Mouse (Mus musculus): Measurements from ENCODE around the gene Nae1.

The Nae1 gene

DNA sequence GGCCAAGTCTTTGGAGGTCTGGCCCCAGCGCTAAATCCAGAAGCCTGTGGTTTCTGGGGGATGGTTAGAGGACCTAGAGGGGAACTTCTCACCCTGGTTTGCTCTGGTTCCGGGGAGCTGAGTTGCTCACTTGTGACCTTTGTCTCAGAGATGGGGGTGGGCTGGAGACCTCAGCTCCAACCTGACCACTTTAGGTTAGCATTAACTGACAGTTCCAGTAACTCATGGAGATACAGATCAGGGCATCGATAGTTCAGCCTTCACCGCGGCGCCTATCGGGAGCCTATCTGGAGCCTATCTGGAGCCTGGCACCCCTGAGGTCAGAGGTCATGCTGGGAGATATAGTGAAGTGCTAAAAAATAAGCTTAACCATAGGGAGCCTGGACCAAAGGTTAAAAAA is 22.8 kb upstream of the Nae1 start:
- Histone ChIP-seq H3K36me3 (ENCODE audit: insufficient read depth, low read length) (no peaks in the 10 kb centered on the region), H3K9me3 (ENCODE audit: low read length) (no peaks in the 10 kb centered on the region), H3K4me1 (replicated peaks; ENCODE audit: low read depth, low read length) (no peaks in the 10 kb centered on the region), H3K4me3 (replicated peaks; ENCODE audit: low read length) (no peak overlapping the region), H3K27me3 (ENCODE audit: insufficient read depth, low read length) (peaks cover 31% of the 10 kb centered on the region)
- TF ChIP-seq NANOG (IDR thresholded peaks at IDR 0.05; ENCODE audit: borderline replicate concordance, low read length) (no peak), CTCF (conservative IDR thresholded peaks at IDR 0.05; ENCODE audit: low read length) (no peak), POU5F1 (IDR thresholded peaks at IDR 0.05; ENCODE audit: borderline replicate concordance, low read length) (no peak)

DNA sequence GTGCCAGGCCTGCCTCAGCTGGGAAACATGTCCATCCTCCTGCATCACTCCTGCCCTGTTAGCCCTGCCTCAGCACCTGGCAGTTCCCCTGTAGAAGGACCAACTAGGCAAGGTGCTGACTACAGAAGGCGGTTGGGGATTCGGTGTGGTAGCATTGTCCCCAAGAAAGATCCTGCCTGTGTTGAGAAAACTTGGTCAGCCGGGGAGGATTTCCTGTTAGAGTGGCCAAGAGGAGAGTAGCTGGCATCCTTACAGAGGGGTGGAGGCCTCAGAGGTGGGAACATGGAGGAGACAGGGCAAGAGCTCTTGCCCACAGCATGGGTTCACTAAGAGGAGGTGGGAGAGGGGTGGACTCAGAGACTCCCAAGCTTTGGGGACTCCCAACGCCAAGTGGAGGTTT is 20.8 kb upstream of the Nae1 start:
- no peaks in the 10 kb centered on the region for H3K4me1 ChIP-seq (replicated peaks; ENCODE audit: low read depth, low read length)
- no peak overlapping the region for H3K4me3 ChIP-seq (replicated peaks; ENCODE audit: low read length)
- TF ChIP-seq CTCF (conservative IDR thresholded peaks at IDR 0.05; ENCODE audit: low read length) (no peak), NANOG (IDR thresholded peaks at IDR 0.05; ENCODE audit: borderline replicate concordance, low read length) (no peak), POU5F1 (IDR thresholded peaks at IDR 0.05; ENCODE audit: borderline replicate concordance, low read length) (no peak)
- H3K27me3 ChIP-seq (ENCODE audit: insufficient read depth, low read length): peaks cover 36% of the 10 kb centered on the region
- no peaks in the 10 kb centered on the region for H3K9me3 ChIP-seq (ENCODE audit: low read length)
- H3K36me3 ChIP-seq (ENCODE audit: insufficient read depth, low read length): no peaks in the 10 kb centered on the region

DNA sequence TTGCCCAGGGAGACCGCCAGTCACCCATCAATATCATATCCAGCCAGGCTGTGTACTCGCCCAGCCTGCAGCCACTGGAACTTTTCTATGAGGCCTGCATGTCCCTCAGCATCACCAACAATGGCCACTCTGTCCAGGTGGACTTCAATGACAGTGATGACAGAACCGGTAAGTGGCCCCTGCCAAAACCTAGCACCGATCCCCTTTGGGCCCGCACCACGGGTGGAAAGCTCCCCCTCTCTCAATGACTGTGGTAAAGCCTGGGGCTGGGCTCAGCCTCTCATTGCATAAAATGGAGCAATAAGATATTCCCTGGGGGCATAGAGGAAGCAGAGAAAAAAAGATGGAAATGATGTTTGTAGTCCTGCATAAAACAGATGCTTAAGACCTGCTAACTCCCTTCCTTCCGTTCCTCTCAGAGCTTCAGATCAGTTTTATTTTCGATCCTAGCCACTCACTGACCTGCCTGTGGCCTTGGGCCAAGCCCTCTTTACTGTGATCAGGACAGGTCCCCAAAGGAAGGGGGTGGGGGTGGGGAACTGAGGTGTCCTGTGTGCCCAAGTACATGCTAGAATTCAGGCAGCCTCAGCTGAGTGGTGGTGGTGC is 9.1 kb upstream of the Nae1 start:
- Histone ChIP-seq H3K4me1 (replicated peaks; ENCODE audit: low read depth, low read length) (peaks cover 19% of the 10 kb centered on the region), H3K4me3 (replicated peaks; ENCODE audit: low read length) (no peak overlapping the region), H3K9me3 (ENCODE audit: low read length) (no peaks in the 10 kb centered on the region), H3K36me3 (ENCODE audit: insufficient read depth, low read length) (no peaks in the 10 kb centered on the region), H3K27me3 (ENCODE audit: insufficient read depth, low read length) (peaks cover 62% of the 10 kb centered on the region)
- no peak for TF ChIP-seq CTCF (conservative IDR thresholded peaks at IDR 0.05; ENCODE audit: low read length)
- TF ChIP-seq NANOG (IDR thresholded peaks at IDR 0.05; ENCODE audit: borderline replicate concordance, low read length): no peak
- TF ChIP-seq POU5F1 (IDR thresholded peaks at IDR 0.05; ENCODE audit: borderline replicate concordance, low read length): no peak

DNA sequence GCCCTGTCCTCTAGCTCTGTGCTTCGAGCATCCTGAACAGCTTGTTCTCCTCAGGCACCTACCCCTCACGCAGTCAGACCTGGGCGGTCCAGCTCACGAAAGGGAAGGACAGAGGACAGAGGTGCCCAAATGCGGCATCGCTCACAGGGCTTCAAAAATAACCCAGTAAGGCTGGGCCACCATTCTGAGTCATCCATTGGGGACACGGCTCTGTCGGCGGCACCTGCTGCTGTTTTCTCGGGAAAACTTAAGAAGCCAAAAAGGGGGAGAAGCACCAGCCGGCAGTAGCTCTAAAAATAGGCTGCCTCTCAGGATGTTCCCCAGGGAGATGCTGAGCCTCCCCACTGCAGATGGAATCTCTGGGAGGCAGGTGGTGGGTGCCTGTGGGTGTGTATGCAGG is 7.7 kb upstream of the Nae1 start:
- Histone ChIP-seq H3K27me3 (ENCODE audit: insufficient read depth, low read length) (peaks cover 73% of the 10 kb centered on the region), H3K4me3 (replicated peaks; ENCODE audit: low read length) (0 out of 2 replicates have a peak overlapping the region, but pooled peaks have one; percentile 81), H3K9me3 (ENCODE audit: low read length) (no peaks in the 10 kb centered on the region), H3K36me3 (ENCODE audit: insufficient read depth, low read length) (no peaks in the 10 kb centered on the region), H3K4me1 (replicated peaks; ENCODE audit: low read depth, low read length) (peaks cover 19% of the 10 kb centered on the region)
- TF ChIP-seq POU5F1 (IDR thresholded peaks at IDR 0.05; ENCODE audit: borderline replicate concordance, low read length) (no peak), CTCF (conservative IDR thresholded peaks at IDR 0.05; ENCODE audit: low read length) (no peak), NANOG (IDR thresholded peaks at IDR 0.05; ENCODE audit: borderline replicate concordance, low read length) (no peak)

DNA sequence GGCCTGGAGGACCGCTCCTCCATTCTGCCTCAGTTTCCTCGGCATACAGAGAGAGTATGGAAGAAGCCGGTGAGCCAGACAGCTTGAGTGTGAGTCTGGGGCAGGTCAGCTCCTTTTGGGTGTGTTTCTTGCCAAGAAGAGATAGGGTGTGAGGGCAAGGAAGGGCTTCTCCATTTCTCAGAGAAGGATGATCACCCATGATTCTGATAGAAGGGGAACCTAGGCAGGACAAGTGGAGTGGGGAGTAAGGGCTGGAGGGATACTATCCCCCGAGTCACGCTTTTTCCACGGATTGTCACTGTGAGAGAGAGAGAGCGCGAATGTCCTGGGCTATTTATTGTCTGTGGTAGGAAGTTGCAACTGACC is 7.1 kb upstream of the Nae1 start:
- H3K9me3 ChIP-seq (ENCODE audit: low read length): no peaks in the 10 kb centered on the region
- H3K4me3 ChIP-seq (replicated peaks; ENCODE audit: low read length): peak overlapping the region; percentile 81
- peaks cover 73% of the 10 kb centered on the region for H3K27me3 ChIP-seq (ENCODE audit: insufficient read depth, low read length)
- TF ChIP-seq NANOG (IDR thresholded peaks at IDR 0.05; ENCODE audit: borderline replicate concordance, low read length) (no peak), CTCF (conservative IDR thresholded peaks at IDR 0.05; ENCODE audit: low read length) (no peak), POU5F1 (IDR thresholded peaks at IDR 0.05; ENCODE audit: borderline replicate concordance, low read length) (no peak)
- peaks cover 19% of the 10 kb centered on the region for H3K4me1 ChIP-seq (replicated peaks; ENCODE audit: low read depth, low read length)
- no peaks in the 10 kb centered on the region for H3K36me3 ChIP-seq (ENCODE audit: insufficient read depth, low read length)

DNA sequence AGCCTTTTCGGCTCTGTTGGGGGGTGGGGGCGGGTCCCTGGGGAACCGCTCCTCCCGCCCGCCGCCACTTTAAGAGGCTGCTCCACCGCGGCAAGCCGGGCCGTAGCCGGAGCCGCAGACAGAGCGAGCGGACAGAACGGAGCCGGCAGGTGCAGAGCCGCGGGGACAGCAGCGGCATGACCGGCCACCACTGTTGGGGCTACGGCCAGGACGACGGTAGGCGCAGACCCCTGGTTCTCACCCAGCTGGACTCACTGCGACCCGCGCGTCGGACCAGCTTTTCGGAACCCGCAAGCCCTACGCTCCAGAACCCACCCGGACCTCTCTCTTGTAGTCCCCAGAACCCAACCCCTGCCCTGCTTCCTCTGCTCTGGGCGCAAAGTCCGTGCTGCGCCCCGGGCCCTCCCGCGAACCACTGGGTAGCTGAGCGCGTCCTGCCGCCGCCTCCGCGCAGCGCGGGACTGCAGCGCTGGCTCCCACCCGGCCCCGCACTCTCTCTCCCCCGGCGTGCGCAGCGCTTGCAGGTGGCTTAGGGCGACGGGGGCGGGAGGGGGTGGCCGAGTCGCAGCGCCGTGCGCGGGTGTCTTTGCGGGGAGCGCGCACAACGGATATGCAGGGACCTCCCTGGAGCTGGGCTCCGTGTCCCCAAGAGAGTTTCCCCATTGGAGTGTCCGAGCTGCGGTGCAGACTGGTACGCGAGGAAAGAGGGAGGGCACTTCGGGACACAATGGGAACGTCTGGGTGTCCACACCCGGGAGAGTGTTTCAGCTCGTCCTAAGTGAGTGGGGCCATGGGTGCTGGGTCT is 6.5 kb upstream of the Nae1 start:
- Histone ChIP-seq H3K4me3 (replicated peaks; ENCODE audit: low read length) (peak overlapping the region; percentile 81), H3K27me3 (ENCODE audit: insufficient read depth, low read length) (peaks cover 73% of the 10 kb centered on the region), H3K4me1 (replicated peaks; ENCODE audit: low read depth, low read length) (peaks cover 19% of the 10 kb centered on the region), H3K9me3 (ENCODE audit: low read length) (no peaks in the 10 kb centered on the region), H3K36me3 (ENCODE audit: insufficient read depth, low read length) (no peaks in the 10 kb centered on the region)
- no peak for TF ChIP-seq POU5F1 (IDR thresholded peaks at IDR 0.05; ENCODE audit: borderline replicate concordance, low read length)
- no peak for TF ChIP-seq NANOG (IDR thresholded peaks at IDR 0.05; ENCODE audit: borderline replicate concordance, low read length)

DNA sequence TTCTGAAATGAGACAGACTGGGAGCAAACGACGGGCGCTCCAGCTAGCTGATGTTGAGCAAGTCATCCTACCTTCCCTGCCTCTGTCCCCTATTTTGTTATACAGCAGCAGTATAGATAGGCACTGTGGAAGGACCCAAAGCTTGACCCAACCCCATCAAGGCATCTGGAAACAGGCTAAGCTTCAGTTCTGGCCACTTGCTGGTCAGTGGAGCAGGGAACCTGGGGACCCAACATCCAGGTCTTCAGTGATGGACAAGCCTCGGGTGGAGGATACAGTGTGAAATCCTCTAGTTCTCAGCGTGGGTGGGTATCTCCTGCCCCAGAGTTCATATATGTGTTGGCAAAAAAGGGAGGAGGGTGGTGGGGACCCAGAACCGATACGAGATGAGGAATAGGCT is 5.8 kb upstream of the Nae1 start:
- H3K4me1 ChIP-seq (replicated peaks; ENCODE audit: low read depth, low read length): peaks cover 23% of the 10 kb centered on the region
- no peak for TF ChIP-seq NANOG (IDR thresholded peaks at IDR 0.05; ENCODE audit: borderline replicate concordance, low read length)
- TF ChIP-seq POU5F1 (IDR thresholded peaks at IDR 0.05; ENCODE audit: borderline replicate concordance, low read length): no peak
- TF ChIP-seq CTCF (conservative IDR thresholded peaks at IDR 0.05; ENCODE audit: low read length): no peak
- H3K9me3 ChIP-seq (ENCODE audit: low read length): no peaks in the 10 kb centered on the region
- H3K27me3 ChIP-seq (ENCODE audit: insufficient read depth, low read length): peaks cover 73% of the 10 kb centered on the region
- peak overlapping the region; percentile 81 for H3K4me3 ChIP-seq (replicated peaks; ENCODE audit: low read length)
- no peaks in the 10 kb centered on the region for H3K36me3 ChIP-seq (ENCODE audit: insufficient read depth, low read length)

DNA sequence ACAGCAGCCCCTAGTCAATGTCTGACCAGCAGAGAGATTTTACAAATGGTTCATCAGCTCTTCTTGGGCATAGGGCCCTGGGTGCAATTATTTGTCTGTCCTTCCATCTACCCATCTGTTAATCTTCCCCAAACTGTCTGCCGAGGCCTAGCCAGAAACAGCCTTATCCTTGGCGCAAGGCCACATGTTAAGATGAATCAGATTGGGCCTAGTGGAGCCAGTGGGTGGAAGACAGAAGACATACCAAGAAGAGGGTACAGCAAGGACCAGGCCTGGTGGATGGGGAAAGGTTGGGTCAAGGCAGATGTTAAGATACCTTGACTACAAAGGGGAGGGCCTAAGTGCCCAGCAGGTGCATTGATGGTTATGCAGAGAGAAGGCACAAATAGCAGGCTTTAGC is 5.1 kb upstream of the Nae1 start:
- no peak for TF ChIP-seq CTCF (conservative IDR thresholded peaks at IDR 0.05; ENCODE audit: low read length)
- no peak for TF ChIP-seq POU5F1 (IDR thresholded peaks at IDR 0.05; ENCODE audit: borderline replicate concordance, low read length)
- TF ChIP-seq NANOG (IDR thresholded peaks at IDR 0.05; ENCODE audit: borderline replicate concordance, low read length): no peak
- Histone ChIP-seq H3K9me3 (ENCODE audit: low read length) (no peaks in the 10 kb centered on the region), H3K36me3 (ENCODE audit: insufficient read depth, low read length) (no peaks in the 10 kb centered on the region), H3K4me3 (replicated peaks; ENCODE audit: low read length) (no peak overlapping the region), H3K4me1 (replicated peaks; ENCODE audit: low read depth, low read length) (peaks cover 30% of the 10 kb centered on the region), H3K27me3 (ENCODE audit: insufficient read depth, low read length) (peaks cover 73% of the 10 kb centered on the region)

Measured in E14TG2a.4 (cell line).